Mouse (Mus musculus) megakaryocyte, embryonic 14.5 days (primary cell): ENCODE results near the gene Rapgef4.

Source experiments
- FLI1 ChIP-seq: IDR thresholded peaks from 2 replicates; pipeline ENCODE4 v1.6.1; 2012; ENCODE audit warnings: low read length, inconsistent platforms, mixed read lengths
- GATA1 ChIP-seq: IDR thresholded peaks from 3 replicates; pipeline ENCODE4 v1.6.1; 2012; ENCODE audit warnings: mixed read lengths, low read length, inconsistent platforms, borderline replicate concordance

DNA sequence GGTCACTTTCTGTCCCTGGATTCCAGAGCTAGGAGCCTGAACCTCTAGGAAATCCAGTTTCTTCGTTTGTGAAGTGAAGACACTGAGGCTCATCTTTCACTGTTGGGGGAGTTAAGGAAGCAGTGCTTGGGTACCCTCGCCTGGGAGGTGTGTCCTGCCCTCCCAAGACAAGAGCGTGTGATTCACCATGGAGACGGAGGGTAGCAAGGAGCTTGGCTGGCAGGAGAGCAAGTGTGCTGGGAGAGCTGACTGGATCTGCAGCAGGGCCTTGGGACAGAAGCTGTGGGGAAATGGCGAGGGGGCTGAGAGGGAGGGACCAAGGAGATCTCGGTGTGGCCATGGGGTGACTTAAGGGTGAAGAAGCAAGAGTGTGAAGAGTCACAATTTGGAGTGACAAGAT, 114.0 kb downstream of the Rapgef4 start:
- TF ChIP-seq FLI1 = no peak
- no peak for TF ChIP-seq GATA1
